Mouse (Mus musculus): Measurements from ENCODE around the gene Adpgk. TPM values are rescaled to one million over a fixed set of nuclear protein-coding genes. Genes with fewer than 3 reads are reported as not detected.

Adpgk gene
- total RNA-seq, 1 experiment from 2014 or later = 61.0 TPM

DNA sequence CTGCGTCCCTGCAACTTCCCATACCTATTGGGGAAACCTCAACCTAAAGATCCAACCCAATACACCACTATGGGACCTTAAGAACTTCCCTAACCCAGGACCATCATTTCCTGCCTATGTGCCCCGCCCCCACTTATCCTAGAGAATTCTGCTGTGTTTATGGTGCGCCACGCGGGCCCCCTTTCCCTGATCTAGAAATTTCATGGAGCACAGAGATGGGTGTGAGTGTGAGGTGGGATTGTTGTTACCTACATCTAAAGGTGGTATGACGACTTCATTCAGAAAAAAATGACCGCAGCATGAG is 8.7 kb upstream of the Adpgk start:
- no peak for ATAC-seq (replicated peaks in 1 of 2; ENCODE audit: insufficient read depth in 1 of 2, low FRiP score in 2 of 2, low TSS enrichment in 1 of 2, low read depth in 1 of 2, poor library complexity in 2 of 2, severe bottlenecking in 2 of 2)

DNA sequence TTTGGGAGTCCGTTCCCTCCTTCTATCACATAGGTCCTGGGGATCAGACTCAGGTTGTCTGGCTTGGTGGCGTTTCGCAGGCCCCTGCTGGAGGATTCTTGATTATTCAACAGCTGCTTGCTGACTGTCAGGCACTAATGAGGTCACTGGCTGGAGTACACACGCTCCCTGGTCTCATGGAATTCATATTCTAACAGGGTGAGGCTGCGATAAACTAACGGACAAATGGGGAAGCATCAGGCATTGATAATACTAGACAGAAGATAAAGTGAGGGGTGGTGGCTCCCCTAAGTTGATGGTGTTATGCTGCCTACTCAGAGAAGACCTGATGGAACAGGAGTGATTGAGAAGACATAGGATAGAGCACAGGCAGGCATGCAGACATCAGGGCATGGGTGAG is 5.7 kb upstream of the Adpgk start:
- no peak for ATAC-seq (replicated peaks in 1 of 2; ENCODE audit: insufficient read depth in 1 of 2, low FRiP score in 2 of 2, low TSS enrichment in 1 of 2, low read depth in 1 of 2, poor library complexity in 2 of 2, severe bottlenecking in 2 of 2)

DNA sequence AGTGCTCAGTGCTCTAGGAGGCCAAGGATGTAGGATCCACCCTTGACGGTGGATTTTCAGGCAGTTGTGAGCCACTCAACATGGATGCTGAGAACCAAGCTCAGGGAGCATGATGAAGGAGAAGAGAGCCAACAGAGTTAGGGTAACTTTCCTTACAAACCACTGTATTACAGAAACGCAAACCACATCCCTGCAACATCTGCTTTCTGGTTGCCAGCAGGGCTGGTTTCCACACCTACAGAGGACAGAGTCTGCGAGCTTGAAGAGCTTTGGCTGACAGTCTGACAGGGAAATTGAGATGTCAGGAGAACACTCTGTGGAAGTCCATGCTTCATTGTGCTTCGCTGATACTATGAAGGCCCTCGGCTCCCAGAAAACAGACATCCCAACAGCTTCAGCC is 3.3 kb upstream of the Adpgk start:
- ATAC-seq (replicated peaks in 1 of 2; ENCODE audit: insufficient read depth in 1 of 2, low FRiP score in 2 of 2, low TSS enrichment in 1 of 2, low read depth in 1 of 2, poor library complexity in 2 of 2, severe bottlenecking in 2 of 2) = peak in 1 of 2 experiments; percentile 30; a peak in 1 of 4 replicates

DNA sequence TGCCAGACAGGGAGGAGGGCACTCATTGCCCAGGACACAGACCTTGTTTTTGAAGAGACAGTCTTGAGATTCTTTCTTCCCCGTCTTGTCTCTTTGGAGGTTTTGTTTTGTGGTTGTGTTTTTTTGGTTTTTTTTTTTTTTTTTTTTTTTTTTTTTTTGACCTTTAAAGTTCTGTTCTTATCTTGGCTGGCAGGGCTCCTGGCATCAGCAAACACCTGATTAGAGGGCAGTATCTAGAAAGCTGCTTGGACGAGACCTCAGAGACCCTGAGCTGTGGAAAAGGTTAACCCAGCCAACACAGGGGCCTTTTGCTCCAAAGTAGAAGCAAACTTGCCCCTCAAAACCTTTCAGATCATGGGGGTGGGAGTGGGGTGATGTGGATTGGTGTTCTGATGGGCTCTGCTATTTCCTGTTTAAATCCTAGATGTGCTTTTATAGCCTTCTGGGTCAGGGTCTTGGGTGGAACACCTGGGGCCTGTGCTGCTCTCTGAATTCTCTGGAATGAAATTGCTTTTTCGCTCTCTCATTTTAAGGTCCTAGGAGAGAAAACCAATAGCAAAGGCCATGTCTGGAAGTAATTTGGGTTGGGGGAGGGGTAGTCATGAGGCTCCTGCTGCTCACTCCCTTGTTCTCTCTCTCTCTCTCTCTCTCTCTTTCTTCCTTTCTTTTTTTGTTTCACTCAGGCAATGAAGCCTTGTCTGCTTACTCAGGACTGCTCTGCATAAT is 2.5 kb upstream of the Adpgk start:
- no peak for ATAC-seq (replicated peaks in 1 of 2; ENCODE audit: insufficient read depth in 1 of 2, low FRiP score in 2 of 2, low TSS enrichment in 1 of 2, low read depth in 1 of 2, poor library complexity in 2 of 2, severe bottlenecking in 2 of 2)

DNA sequence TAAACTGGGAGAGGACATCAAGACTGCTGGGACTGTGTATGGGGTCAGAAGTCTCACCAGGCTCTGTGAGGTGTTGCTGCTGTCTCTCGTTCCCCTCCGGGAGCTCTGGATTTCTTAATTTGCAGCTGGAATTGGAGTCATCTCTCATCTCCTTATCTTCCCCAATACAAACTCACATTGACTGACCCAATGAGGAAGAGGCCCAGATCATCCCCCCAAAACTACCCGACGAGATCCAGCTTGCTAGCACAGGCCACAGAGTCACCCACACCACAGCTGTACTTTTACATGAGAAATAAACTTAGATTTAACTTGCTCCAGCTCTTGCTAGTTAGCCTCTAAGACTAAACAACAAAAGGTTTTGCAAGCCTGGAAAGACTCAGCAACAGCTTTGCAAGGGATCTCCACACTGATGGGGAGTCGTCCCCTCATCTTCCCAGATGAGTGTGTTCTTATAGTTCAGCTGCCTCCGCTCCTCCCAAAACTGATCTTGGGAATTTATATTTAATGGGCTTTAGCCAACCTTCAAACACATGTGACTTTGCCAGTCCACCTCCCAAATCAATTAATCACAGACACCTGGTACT is 1.7 kb upstream of the Adpgk start:
- no peak for ATAC-seq (replicated peaks in 1 of 2; ENCODE audit: insufficient read depth in 1 of 2, low FRiP score in 2 of 2, low TSS enrichment in 1 of 2, low read depth in 1 of 2, poor library complexity in 2 of 2, severe bottlenecking in 2 of 2)

DNA sequence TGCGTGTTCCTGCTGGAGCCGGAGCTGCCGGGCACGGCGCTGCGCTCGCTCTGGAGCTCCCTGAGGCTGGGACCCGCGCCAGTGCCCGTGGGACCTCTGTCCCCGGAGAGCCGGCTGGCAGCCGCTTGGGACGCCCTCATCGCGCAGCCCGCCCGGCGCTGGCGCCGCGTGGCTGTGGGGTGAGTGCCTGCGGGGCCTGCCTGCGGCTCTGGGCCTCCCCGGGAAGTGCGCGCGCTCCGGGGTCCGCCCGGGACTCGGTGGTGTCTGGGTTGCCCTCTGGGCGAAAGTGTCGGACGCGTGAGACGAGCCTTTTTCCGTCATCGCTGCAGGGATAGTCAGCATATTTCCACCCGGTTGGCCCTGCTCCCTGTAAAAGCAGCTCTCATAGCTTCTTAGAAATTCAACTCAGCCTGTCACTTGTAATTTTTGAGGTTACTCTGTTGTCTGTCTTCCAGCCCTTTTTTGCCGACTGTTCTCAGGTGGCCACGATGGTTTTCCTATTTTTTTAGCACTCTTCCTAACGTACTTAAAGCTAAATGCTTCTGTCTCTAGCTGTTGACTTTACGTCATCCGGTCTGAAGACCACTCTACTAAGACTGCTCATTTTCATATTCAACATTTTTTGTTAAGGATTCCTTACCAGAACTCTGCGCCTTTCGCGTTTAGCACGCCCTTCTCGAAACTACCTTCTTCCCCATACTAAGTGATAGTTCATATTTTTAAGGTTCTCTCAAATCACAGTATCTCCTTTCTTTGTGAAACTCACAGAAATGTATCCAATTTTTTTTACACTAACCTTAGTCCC is 532 bp downstream of the Adpgk start:
- no peak for ATAC-seq (replicated peaks in 1 of 2; ENCODE audit: insufficient read depth in 1 of 2, low FRiP score in 2 of 2, low TSS enrichment in 1 of 2, low read depth in 1 of 2, poor library complexity in 2 of 2, severe bottlenecking in 2 of 2)

DNA sequence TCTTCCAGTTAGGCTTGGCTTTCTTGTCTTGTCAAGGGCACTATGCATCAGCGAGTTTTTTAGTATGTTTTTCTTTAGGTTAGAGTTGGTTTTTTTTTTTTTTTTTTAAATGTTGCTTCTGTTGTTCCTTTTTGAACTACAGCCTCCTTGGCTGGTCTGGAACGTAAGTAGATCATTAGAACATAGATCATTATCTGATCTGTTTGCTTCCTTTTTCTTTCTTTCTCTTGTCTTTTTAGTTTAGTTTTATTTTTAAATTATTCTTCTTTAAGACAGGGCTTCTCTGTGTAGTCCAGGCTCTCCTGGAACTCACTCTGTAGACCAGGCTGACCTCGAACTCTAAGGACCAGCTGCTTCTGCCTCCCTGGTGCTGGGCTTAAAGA is 1.1 kb downstream of the Adpgk start:
- no peak for ATAC-seq (replicated peaks in 1 of 2; ENCODE audit: insufficient read depth in 1 of 2, low FRiP score in 2 of 2, low TSS enrichment in 1 of 2, low read depth in 1 of 2, poor library complexity in 2 of 2, severe bottlenecking in 2 of 2)

DNA sequence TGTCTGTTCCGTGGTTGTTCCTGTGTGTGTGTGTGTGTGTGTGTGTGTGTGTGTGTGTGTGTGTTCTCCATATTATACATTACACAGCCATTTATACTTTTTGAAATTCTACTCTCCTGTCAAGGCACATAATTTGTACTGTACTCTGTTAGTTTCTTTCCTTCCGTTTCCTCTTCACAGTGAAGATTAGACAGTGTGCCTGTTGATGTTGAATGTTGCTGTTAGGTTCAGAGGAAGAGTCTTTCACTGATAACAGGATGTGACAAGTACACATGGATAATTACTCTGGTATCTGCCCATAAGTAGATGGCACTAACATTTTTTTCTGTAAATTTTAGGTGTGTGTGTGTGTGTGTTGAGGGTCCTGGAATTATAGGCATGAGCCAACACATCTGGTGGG is 5.1 kb downstream of the Adpgk start:
- ATAC-seq (replicated peaks in 1 of 2; ENCODE audit: insufficient read depth in 1 of 2, low FRiP score in 2 of 2, low TSS enrichment in 1 of 2, low read depth in 1 of 2, poor library complexity in 2 of 2, severe bottlenecking in 2 of 2) = no peak

DNA sequence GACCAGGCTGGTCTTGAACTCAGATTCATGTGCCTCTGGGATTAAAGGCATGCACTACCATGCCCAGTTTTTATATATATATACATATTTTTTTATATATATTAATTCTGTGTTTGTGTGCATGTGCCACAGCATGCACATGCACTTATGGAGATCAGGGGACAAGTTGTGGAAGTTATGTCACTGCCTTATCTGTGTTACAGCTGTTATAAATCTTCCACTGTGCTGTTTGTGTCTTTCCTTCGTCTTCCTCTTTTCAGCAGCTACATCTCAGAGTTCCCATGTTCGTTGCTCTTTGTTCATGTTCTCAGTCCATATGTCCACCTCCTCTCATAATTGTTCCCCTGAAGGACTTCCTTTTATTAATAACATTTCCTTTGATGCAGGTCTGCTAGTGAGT is 16.5 kb downstream of the Adpgk start:
- no peak for ATAC-seq (replicated peaks in 1 of 2; ENCODE audit: insufficient read depth in 1 of 2, low FRiP score in 2 of 2, low TSS enrichment in 1 of 2, low read depth in 1 of 2, poor library complexity in 2 of 2, severe bottlenecking in 2 of 2)

DNA sequence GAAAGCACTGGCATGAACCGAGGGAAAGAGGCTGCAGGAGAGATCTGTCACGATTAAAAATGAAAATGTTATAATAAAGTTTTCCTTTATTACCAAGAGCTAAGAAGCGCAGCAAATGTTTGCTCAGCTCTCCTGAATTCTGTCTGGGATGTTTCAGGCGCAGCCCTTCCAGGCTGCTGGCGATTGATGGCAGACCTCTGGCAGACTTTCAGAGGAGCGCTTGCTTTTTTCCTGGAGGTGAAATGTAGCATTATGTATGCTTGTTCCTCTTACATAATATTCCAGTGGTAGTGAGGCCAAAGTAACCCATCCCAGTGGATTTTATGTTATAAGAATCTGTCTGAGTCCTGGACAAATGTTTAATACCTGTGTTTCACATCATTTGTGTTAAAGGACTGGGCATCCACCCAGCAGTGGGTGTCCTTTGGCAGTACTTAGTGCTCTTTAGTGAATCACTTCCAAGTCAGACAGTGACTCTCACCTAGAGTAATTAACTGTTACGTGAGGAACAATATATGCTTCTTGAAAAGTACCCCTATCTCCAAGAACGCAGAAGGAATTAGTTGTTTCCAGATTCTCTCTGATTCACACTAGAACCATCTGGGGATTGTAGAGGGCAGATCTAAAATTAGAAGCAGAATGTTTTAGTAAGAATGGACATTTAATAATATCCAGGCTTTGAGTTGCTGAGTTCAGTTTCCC is 19.4 kb downstream of the Adpgk start:
- no peak for ATAC-seq (replicated peaks in 1 of 2; ENCODE audit: insufficient read depth in 1 of 2, low FRiP score in 2 of 2, low TSS enrichment in 1 of 2, low read depth in 1 of 2, poor library complexity in 2 of 2, severe bottlenecking in 2 of 2)

DNA sequence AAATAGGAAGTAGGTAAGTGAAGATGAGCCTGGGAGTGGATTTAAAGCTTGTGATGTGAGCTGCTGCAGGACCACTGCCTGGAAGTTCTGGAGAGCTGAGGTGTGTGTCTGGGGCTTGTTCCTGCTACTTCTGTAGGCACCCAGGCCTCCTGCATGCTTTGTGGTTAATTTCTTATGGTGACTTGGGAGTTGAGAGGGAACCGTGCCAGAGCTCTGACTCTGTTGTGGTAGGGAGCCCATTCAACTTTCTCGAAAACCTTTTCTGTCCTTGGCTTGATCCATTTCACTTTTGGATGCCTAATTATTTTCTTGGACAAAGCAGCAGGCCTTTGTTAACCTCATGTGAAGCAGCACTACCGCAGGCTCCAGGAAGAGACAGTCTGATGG is 19.9 kb downstream of the Adpgk start:
- no peak for ATAC-seq (replicated peaks in 1 of 2; ENCODE audit: insufficient read depth in 1 of 2, low FRiP score in 2 of 2, low TSS enrichment in 1 of 2, low read depth in 1 of 2, poor library complexity in 2 of 2, severe bottlenecking in 2 of 2)

DNA sequence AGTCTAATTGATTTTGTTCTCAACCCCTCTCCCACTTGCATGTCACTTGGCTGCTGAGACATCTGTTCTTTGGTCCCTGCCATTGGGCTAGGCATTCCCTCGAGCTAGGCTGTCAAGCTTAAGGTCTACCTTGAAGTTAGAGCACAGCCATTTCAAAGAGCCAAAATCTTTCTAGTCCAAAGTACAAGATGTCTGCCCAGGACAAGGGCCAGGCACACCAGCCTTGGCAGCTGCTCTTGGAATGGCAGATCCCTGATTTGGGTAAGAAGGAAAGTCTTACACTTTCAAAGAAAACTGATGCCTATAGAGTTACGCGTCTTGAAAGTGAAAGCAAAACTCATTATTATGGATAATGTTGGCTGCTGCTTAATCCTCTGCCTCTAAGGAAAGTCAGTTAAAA is 24.8 kb downstream of the Adpgk start:
- ATAC-seq (replicated peaks in 1 of 2; ENCODE audit: insufficient read depth in 1 of 2, low FRiP score in 2 of 2, low TSS enrichment in 1 of 2, low read depth in 1 of 2, poor library complexity in 2 of 2, severe bottlenecking in 2 of 2) = no peak

DNA sequence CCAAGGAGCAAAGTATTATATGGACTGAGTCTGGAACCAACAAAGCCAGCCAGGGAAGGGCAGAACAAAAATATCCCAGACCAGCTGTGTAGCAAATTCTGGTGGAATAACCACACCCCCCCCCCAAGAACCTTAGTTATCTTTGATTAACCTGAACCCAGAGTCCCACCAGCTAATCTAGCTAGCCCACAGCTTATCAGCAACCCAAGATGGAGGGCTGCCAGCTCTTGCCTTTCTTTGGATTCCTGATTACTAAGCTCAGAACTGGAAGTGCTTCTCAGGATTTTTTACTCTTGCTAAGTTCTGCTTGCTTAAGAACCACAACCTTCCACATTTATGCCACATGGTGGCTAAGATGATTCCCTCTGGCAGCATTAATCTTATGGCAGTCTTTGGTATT is 33.0 kb downstream of the Adpgk start:
- ATAC-seq (replicated peaks in 1 of 2; ENCODE audit: insufficient read depth in 1 of 2, low FRiP score in 2 of 2, low TSS enrichment in 1 of 2, low read depth in 1 of 2, poor library complexity in 2 of 2, severe bottlenecking in 2 of 2) = no peak

DNA sequence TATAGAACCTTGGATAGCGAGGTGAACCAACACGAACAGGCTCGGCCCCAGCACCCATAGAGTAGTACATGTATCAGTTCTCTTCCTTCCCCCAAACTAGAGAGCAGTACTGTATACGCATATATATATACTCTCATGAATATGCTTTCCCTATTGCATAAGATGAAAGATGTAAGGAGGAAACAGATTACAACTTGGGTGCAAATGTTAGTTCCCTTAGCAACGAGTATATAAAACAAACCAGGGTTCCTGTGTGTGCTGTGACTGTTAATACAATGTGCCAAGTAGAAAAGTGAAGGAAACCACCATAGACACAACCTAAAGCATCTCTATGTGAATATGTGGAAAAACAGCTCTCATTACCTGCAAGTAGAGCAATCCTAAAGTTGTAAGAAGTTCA is 38.7 kb downstream of the Adpgk start:
- ATAC-seq (replicated peaks in 1 of 2; ENCODE audit: insufficient read depth in 1 of 2, low FRiP score in 2 of 2, low TSS enrichment in 1 of 2, low read depth in 1 of 2, poor library complexity in 2 of 2, severe bottlenecking in 2 of 2) = no peak

DNA sequence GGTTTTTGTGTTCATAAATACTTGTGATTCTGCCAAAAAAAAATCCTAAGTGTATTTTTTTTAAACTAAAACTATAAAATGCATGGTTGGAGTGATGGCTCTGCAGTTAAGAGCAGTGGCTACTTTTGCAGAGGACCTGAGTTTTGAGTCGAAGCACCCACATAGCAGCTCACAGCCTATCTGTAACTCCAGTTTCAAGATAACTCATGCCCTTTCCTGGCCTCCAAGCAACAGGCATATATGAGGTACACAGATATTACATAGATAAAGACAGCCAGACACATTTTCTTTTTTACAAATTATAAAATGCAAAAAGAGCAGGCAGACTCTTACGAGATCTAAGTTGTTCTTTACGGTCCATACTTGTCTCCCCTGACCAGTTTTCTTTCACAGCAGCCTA is 45.2 kb downstream of the Adpgk start:
- no peak for ATAC-seq (replicated peaks in 1 of 2; ENCODE audit: insufficient read depth in 1 of 2, low FRiP score in 2 of 2, low TSS enrichment in 1 of 2, low read depth in 1 of 2, poor library complexity in 2 of 2, severe bottlenecking in 2 of 2)

DNA sequence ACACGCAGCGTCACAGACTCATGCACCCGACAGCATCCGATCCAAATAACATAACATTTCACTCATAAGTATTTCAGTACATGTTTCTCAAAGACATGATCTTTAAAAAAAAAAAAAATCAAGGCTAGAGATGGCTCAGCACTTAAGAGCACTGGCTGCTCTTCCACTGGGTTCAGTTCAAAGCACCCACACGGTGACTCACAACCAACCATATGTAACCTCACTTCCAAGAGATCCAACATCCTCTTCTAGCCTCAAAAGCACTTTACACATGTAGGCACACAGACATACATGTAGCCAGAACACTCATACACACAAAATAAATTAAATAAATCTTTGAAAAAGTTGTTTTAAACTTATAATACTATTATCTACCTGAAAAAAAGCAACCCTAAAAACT is 46.5 kb downstream of the Adpgk start:
- ATAC-seq (replicated peaks in 1 of 2; ENCODE audit: insufficient read depth in 1 of 2, low FRiP score in 2 of 2, low TSS enrichment in 1 of 2, low read depth in 1 of 2, poor library complexity in 2 of 2, severe bottlenecking in 2 of 2) = no peak

DNA sequence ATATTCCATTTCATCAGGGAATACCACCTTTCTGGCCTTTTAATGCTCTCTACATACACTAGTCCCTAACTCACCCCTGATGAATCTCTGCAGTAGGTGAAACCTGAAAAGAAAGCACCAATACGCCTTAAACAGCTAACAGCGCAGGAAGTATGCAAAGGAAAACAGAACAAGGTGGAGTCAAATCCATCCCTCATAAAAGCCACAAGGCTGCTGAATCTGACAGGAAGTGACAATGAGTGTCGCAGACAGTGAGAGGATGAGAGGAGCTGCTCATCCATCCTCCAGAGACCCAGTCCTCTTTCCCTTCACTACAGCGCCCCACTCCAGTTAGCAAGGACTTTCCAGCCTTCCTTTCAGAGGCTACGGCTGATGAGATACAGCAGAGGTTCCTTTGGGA is 47.1 kb downstream of the Adpgk start:
- ATAC-seq (replicated peaks in 1 of 2; ENCODE audit: insufficient read depth in 1 of 2, low FRiP score in 2 of 2, low TSS enrichment in 1 of 2, low read depth in 1 of 2, poor library complexity in 2 of 2, severe bottlenecking in 2 of 2) = no peak

DNA sequence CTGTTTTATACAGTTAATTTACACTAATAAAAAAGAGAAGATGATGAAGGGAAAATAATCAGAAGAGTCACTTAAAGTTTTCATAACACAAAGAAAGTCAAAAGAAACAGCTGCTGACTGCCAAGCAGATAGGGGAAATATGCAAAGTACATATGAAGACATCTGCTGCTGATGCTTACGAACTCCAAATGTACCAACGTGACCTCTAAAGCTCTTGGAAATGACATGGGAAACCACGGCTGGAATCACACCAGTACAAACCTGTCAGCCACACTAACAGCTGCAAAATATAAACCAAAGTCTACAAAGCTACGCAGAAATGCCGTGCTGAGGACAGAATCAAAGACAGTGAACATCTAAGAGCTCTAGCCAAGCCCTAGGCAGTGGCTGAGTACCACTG is 47.7 kb downstream of the Adpgk start:
- ATAC-seq (replicated peaks in 1 of 2; ENCODE audit: insufficient read depth in 1 of 2, low FRiP score in 2 of 2, low TSS enrichment in 1 of 2, low read depth in 1 of 2, poor library complexity in 2 of 2, severe bottlenecking in 2 of 2) = no peak

Data from hematopoietic stem cell, adult 5-6 weeks (primary cell).